Mouse (Mus musculus) ES-Bruce4 (cell line): ENCODE results near the gene Tcf15. TPM values are rescaled to one million over a fixed set of nuclear protein-coding genes. Genes with fewer than 3 reads are reported as not detected.

Experiments used
- H3K27ac ChIP-seq: 2 replicates; pipeline ENCODE4 v1.5.1; 2012; ENCODE audit warnings: low read length, inconsistent platforms; ENCODE audit not compliant: insufficient read depth
- H3K27me3 ChIP-seq: 2 replicates; pipeline ENCODE4 v1.6.1; 2012; ENCODE audit warnings: mild to moderate bottlenecking, low read length, inconsistent platforms; ENCODE audit not compliant: control insufficient read depth, poor library complexity, insufficient read depth, severe bottlenecking
- H3K36me3 ChIP-seq: 2 replicates; pipeline ENCODE4 v1.6.1; 2012; ENCODE audit warnings: inconsistent platforms, mild to moderate bottlenecking, low read length, moderate library complexity; ENCODE audit not compliant: control insufficient read depth, poor library complexity, insufficient read depth, severe bottlenecking
- H3K4me1 ChIP-seq: one replicate; pipeline ENCODE4 v1.8.1; 2011; ENCODE audit warnings: low read length; ENCODE audit not compliant: control insufficient read depth, insufficient read depth
- H3K4me3 ChIP-seq: 2 replicates; pipeline ENCODE4 v1.5.1; 2011; ENCODE audit warnings: low read depth, mild to moderate bottlenecking, low read length
- H3K9ac ChIP-seq: 2 replicates; pipeline ENCODE4 v1.6.1; 2012; ENCODE audit warnings: low read depth, mild to moderate bottlenecking, inconsistent platforms; ENCODE audit not compliant: poor library complexity, severe bottlenecking
- H3K9me3 ChIP-seq: replicated peaks from 2 replicates; pipeline ENCODE4 v1.6.1; 2012; ENCODE audit warnings: mild to moderate bottlenecking, low read length, inconsistent platforms; ENCODE audit not compliant: control insufficient read depth, poor library complexity, insufficient read depth, severe bottlenecking
- CTCF ChIP-seq: IDR thresholded peaks from one replicate; pipeline ENCODE4 v1.8.1; 2011; ENCODE audit warnings: low read depth, low read length
- EP300 ChIP-seq: IDR thresholded peaks from 2 replicates; pipeline ENCODE4 v1.6.1; 2011; ENCODE audit warnings: low read depth, low read length; ENCODE audit not compliant: insufficient read depth
- POLR2A ChIP-seq: IDR thresholded peaks from one replicate; pipeline ENCODE4 v1.8.1; 2011; ENCODE audit warnings: low read length; ENCODE audit not compliant: insufficient read depth
- polyA plus RNA-seq: library from polyadenylated mRNA; stranded (reverse); fragments of >200 nt; gene quantifications from 2 replicates; pipeline ENCODE4 v1.2.4, GENCODE M21; 2011; ENCODE audit warnings: low read depth; ENCODE audit not compliant: missing spikeins, insufficient read depth, insufficient read length

Tcf15 gene
- polyA plus RNA-seq, 1 experiment: 8.3 TPM

DNA sequence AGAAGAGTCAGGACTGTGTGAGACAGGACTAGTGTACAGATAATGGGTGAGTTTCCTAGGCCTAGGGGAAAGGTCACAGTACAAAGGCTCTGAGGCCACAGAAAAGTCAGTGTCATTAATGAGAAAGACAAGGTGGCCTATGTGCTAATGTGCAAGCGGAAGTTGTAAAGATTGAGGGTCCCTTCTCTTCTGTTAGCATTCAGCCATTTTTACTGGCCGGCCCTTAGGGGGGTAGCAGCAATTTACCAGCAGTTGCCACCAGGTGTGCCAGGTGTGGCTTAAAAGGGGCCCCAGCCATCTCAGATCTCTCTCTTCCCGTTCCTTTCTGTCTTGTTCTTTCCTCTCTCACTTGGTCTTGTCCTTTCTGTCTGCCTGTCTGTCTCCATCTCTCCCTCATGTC, 35.0 kb downstream of the Tcf15 start:
- peak overlapping the region; percentile 72 for H3K9ac ChIP-seq

DNA sequence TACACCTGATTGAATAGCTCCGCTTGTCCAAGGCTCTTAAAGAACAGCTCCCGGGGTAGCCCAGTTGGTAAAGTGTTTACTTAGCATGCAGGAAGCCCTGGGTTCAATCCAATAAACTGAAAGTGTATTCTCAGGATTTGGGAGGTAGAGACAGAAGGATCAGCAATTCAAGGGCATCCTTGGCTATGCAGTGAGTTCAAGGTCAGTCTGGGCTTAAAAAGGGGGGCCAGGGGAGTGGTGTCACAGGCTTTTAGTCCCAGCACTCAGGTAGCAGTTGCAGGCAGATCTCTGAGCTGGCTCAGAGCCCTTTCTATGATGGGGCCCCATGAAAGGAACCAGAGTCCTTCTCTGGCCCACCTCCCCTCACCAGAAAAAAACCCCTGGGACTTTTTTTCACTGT, 35.9 kb downstream of the Tcf15 start:
- peak overlapping the region; percentile 72 for H3K9ac ChIP-seq
- H3K4me1 ChIP-seq: no peaks in the 10 kb centered on the region
- peak overlapping the region; percentile 41 for H3K4me3 ChIP-seq
- TF ChIP-seq EP300 (peak; percentile 42; the same call in 1 of the 2 replicates), CTCF (no peak), POLR2A (no peak)
- H3K27me3 ChIP-seq: no peaks in the 10 kb centered on the region
- H3K27ac ChIP-seq: peak overlapping the region; percentile 99
- 0 out of 2 replicates have a peak, but pooled peaks cover 1% of the 10 kb centered on the region for H3K9me3 ChIP-seq
- peaks cover 5% of the 10 kb centered on the region for H3K36me3 ChIP-seq

More for the DNA sequence above, 35.0 kb downstream of the Tcf15 start:
- H3K9me3 ChIP-seq: 0 out of 2 replicates have a peak, but pooled peaks cover 5% of the 10 kb centered on the region
- H3K36me3 ChIP-seq: peaks cover 5% of the 10 kb centered on the region
- H3K4me1 ChIP-seq: no peaks in the 10 kb centered on the region
- TF ChIP-seq EP300: peak; percentile 80
- no peak for TF ChIP-seq POLR2A
- TF ChIP-seq CTCF: no peak
- peak overlapping the region; percentile 99 for H3K27ac ChIP-seq
- no peaks in the 10 kb centered on the region for H3K27me3 ChIP-seq
- peak overlapping the region; percentile 41 for H3K4me3 ChIP-seq

DNA sequence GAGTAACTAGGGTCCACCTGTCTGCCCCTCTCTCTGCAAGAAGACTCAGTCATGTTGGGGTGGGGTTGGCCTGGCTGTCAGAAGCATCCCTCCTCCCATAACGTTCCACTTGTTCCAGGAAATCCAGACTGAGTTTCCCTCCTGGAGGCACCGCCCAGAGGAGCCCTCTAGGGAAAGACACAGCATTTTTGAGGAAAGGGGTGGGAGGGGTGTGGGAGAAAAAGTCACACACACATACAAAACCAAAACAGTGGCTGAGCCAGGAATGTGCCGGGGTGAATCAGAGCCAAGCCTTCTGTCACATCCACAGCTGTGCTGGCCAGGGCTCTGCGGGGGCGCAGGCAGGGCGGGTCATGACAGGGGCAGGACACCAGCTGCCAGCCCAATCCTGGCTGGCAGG, 37.0 kb downstream of the Tcf15 start:
- Histone ChIP-seq H3K9ac (peak overlapping the region; percentile 72; the same call in 1 of the 2 replicates), H3K27ac (peak overlapping the region; percentile 99)
- no peak for TF ChIP-seq POLR2A
- peak; percentile 82 for TF ChIP-seq EP300

DNA sequence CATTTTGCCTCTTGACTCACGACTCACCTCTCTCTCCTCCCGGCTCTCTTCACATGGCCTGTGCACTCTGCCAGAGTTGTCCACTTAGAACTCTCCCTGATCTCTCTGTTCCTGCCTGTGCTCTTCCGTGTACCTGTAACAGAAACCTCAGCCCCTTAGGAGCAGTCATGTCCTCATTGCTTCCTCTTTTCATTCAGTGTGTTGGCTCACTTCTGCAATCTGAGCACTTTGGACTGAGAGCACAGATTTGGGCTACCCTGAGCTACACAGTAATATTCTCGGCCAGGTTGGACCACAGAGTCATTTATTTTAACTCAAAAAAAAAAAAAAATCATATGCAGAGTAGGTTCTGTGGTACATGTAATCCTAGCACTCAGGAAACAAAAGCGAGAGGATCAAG, 43.8 kb downstream of the Tcf15 start:
- Histone ChIP-seq H3K36me3 (peaks cover 5% of the 10 kb centered on the region), H3K9me3 (0 out of 2 replicates have a peak, but pooled peaks cover 3% of the 10 kb centered on the region), H3K4me1 (peaks cover 10% of the 10 kb centered on the region), H3K27me3 (no peaks in the 10 kb centered on the region), H3K27ac (no peak overlapping the region), H3K4me3 (no peak overlapping the region), H3K9ac (no peak overlapping the region)
- no peak for TF ChIP-seq CTCF
- TF ChIP-seq POLR2A: no peak
- TF ChIP-seq EP300: no peak

More for the DNA sequence above, 37.0 kb downstream of the Tcf15 start:
- H3K9me3 ChIP-seq: 0 out of 2 replicates have a peak, but pooled peaks cover 3% of the 10 kb centered on the region
- H3K4me1 ChIP-seq: no peaks in the 10 kb centered on the region
- peak overlapping the region; percentile 59 for H3K4me3 ChIP-seq
- H3K27me3 ChIP-seq: no peaks in the 10 kb centered on the region
- H3K36me3 ChIP-seq: peaks cover 5% of the 10 kb centered on the region

DNA sequence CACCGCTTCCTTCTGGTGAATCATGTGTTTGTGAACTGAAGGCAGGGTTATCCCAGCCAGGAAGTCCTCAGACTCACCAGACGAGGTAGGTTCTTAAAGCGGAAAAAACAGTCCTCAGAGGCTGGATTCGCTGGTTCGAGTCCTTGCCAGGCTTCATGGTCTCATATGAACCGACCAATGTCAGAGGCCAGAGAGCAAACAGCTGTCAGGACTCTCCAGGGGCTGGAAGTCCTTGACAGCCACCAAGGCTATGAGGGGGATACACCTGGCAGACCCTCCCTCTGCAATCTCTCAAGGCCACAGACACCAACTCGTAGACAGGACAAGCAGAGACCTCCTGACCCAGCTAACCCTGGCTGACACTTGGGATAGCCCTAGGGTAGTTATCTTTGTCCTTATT, 45.9 kb downstream of the Tcf15 start:
- no peaks in the 10 kb centered on the region for H3K27me3 ChIP-seq
- TF ChIP-seq EP300: no peak
- TF ChIP-seq POLR2A: no peak
- TF ChIP-seq CTCF: no peak
- H3K36me3 ChIP-seq: no peaks in the 10 kb centered on the region
- H3K4me3 ChIP-seq: peak overlapping the region; percentile 18
- H3K27ac ChIP-seq: peak overlapping the region; percentile 76
- no peak overlapping the region for H3K9ac ChIP-seq
- H3K9me3 ChIP-seq: 0 out of 2 replicates have a peak, but pooled peaks cover 3% of the 10 kb centered on the region
- peaks cover 10% of the 10 kb centered on the region for H3K4me1 ChIP-seq

DNA sequence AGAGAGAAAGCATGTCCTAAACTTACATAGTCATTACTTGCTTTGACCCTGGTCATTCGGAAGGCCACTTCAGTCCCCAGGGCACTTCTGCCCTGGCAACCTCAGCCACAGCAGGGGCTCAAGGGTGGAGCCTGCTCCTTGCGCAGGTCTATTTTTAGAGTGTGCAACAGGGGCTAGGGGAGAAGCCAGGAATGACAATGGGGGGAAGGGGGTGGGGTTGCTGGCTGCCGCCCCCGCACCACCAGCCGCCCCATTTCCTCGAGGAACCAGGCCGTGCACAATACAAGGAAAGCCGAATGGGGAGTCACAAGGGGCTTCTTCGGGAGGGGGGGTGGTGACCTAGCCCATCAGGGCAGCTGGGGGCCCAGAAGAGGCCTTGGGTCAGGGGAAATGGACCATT, 46.3 kb downstream of the Tcf15 start:
- Histone ChIP-seq H3K4me3 (peak overlapping the region; percentile 18; the same call in 1 of the 2 replicates), H3K36me3 (no peaks in the 10 kb centered on the region), H3K9ac (0 out of 2 replicates have a peak overlapping the region, but pooled peaks have one; percentile 13), H3K27me3 (no peaks in the 10 kb centered on the region), H3K27ac (peak overlapping the region; percentile 76), H3K9me3 (0 out of 2 replicates have a peak, but pooled peaks cover 1% of the 10 kb centered on the region), H3K4me1 (peaks cover 10% of the 10 kb centered on the region)
- no peak for TF ChIP-seq POLR2A
- TF ChIP-seq EP300: peak; percentile 88
- no peak for TF ChIP-seq CTCF
